13 mouse cellular contexts compared by ENCODE assay signal in genomic region chr12:108941282-108941681, GRCm38 (mm10).
"Had no signal": no experiment of that assay in that cellular context is flagged by ENCODE, and none has a peak within 500 bp of the region (broad histone marks: within the 10 kb centered on the region; RNA-seq: fewer than 3 reads in every experiment).

No protein-coding gene starts in this region.

- H3K27ac ChIP-seq: limb, embryonic 10.5 days; lung, embryonic 15.5 days; midbrain, embryonic 10.5 days; midbrain, embryonic 15.5 days; neural tube, embryonic 13.5 days had no signal

- H3K4me1 ChIP-seq: limb, embryonic 10.5 days; lung, embryonic 15.5 days had no signal

- H3K27me3 ChIP-seq: lung, embryonic 15.5 days; midbrain, embryonic 15.5 days; neural tube, embryonic 13.5 days had no signal

- H3K4me2 ChIP-seq: liver, embryonic 11.5 days; lung, embryonic 15.5 days; midbrain, embryonic 15.5 days; neural tube, embryonic 13.5 days had no signal

- ATAC-seq: midbrain, embryonic 15.5 days had no signal

- H3K9ac ChIP-seq: lung, embryonic 15.5 days; midbrain, embryonic 15.5 days; neural tube, embryonic 13.5 days had no signal

- H3K36me3 ChIP-seq: limb, embryonic 10.5 days; lung, embryonic 15.5 days; midbrain, embryonic 10.5 days; midbrain, embryonic 15.5 days; neural tube, embryonic 13.5 days had no signal

- H3K4me3 ChIP-seq: limb, embryonic 10.5 days; lung, embryonic 15.5 days; midbrain, embryonic 10.5 days; midbrain, embryonic 15.5 days; neural tube, embryonic 13.5 days had no signal

- DNase-seq: kidney, adult 18-20 months; kidney, postnatal 14 days; layer of hippocampus, adult 9-11 months; lung, postnatal 36 days; right cerebral cortex, postnatal 14 days; thymus, adult 2 months; thymus, postnatal 25 days had no signal

- H3K9me3 ChIP-seq: limb, embryonic 10.5 days; lung, embryonic 15.5 days; midbrain, embryonic 10.5 days; midbrain, embryonic 15.5 days; neural tube, embryonic 13.5 days had no signal
